Mouse (Mus musculus) heart, adult 2 months (tissue): Measurements from ENCODE around the gene Tcaf3.

Experiments used
- CTCF ChIP-seq: fragments of 200-600 bp; IDR thresholded peaks from 2 replicates; pipeline ENCODE4 v1.8.1; 2022; ENCODE audit warnings: antibody characterized with exemption, mild to moderate bottlenecking, moderate library complexity
- EP300 ChIP-seq: fragments of 200-500 bp; IDR thresholded peaks from 2 replicates; pipeline ENCODE4 v1.6.1; 2011; ENCODE audit warnings: low read depth, low read length, control low read depth; ENCODE audit not compliant: insufficient read depth
- POLR2A ChIP-seq: fragments of 200-500 bp; IDR thresholded peaks from 2 replicates; pipeline ENCODE4 v1.6.1; 2011; ENCODE audit warnings: mild to moderate bottlenecking, low read depth, low read length, control low read depth; ENCODE audit not compliant: insufficient read depth

GRCm38 (mm10) chr6:42578678-42579077 lies 18.8 kb downstream of the Tcaf3 start:
- TF ChIP-seq EP300 (no peak), CTCF (peak; percentile 53), POLR2A (no peak)
